ENCODE assay signal across 8 mouse cellular contexts in the genomic region with DNA sequence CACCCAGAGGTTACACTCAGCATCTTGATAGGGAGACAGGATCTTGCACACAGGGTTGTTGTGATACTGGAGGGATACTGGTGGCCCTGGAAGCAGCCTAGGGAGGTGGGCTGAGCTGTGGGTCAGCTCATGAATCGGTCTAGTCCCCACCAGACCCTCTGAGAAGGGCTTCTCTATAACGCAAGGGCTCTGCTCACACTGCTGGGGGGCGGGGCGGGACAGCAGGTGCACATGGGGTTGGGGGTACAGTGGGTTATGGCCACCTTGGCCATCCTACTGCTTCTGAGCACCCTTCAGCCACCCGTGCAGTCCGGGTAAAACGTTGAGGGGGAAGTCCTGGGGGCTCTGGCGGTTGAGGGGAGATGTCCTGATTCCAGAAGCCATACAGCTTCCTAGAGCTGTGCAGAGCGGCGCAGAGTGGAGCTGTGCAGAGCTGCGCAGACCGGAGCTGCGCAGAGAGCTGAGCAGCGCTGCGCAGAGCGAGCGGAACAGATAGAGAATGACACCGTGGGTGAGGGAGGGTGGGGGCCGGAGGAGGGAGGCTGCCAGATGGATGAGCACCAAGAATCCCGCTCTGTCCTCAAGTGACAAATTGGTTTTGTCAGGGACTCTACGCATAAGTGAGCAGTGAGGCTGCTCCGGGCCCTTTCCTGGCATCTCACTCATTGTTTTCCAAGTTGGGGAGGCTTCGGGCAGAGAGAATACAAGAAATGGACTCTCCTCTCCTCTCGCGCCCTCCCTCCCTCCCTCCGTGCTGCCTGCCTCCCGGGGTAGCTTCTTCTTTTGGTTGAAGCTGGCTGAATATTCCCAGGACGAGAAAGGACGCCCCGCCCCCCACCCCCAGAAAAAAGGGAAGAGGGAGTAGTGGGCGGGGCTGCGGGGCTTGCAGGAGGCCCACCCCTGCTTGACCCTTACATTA. TPM values are rescaled to one million over a fixed set of nuclear protein-coding genes. Genes with fewer than 3 reads are reported as not detected.
A peak's percentile ranks its signal among the peaks of the same experiment; 100 is the strongest.
DNase-seq lines count a peak whose midpoint lies in the region; ATAC-seq lines count a peak whose summit lies in the region.
"Had no signal": no experiment of that assay in that cellular context is flagged by ENCODE, and none has a peak within 500 bp of the region (broad histone marks: within the 10 kb centered on the region; RNA-seq: fewer than 3 reads in every experiment).

No protein-coding gene starts in this region.

- no peaks in the 10 kb centered on the region for H3K36me3 ChIP-seq in forebrain, embryonic 15.5 days

- H3K9ac ChIP-seq in forebrain, embryonic 15.5 days (replicated peaks) = peak overlapping the region; percentile 52

- H3K27ac ChIP-seq in forebrain, embryonic 15.5 days (replicated peaks) = peak overlapping the region; percentile 93

- 4% methylated on average over 29 of the region's 32 CpGs for WGBS in forebrain, embryonic 15.5 days

- H3K4me2 ChIP-seq in forebrain, embryonic 15.5 days (replicated peaks) = peak overlapping the region; percentile 69

- peak; percentile 95 for ATAC-seq in forebrain, embryonic 15.5 days (replicated peaks)

- peaks cover 66% of the 10 kb centered on the region for H3K4me1 ChIP-seq in forebrain, embryonic 15.5 days

- DNase-seq in T-cell, adult 2 months (ENCODE audit: low spot score) = peak; percentile 38
- DNase-seq in cerebellum, adult 11 months = peak; percentile 74
- peak; percentile 57 for DNase-seq in induced T-regulatory cell, adult 2 months (ENCODE audit: low read depth)
- DNase-seq in left cerebral cortex, adult 9 months (ENCODE audit: low spot score in 2 of 2) = peak; percentile 70 to 72
- DNase-seq in lung, postnatal 4 days = peak; percentile 78 to 88
- peak; percentile 87 to 90 for DNase-seq in right cerebral cortex, postnatal 10 days (ENCODE audit: low spot score in 2 of 2)

- peak overlapping the region; percentile 41 for H3K4me3 ChIP-seq in forebrain, embryonic 15.5 days

- no peaks in the 10 kb centered on the region for H3K9me3 ChIP-seq in forebrain, embryonic 15.5 days

- no peaks in the 10 kb centered on the region for H3K27me3 ChIP-seq in forebrain, embryonic 15.5 days

RNA-seq across cellular contexts. Expression of gene Mxra7, which starts 16.6 kb away (rescaled TPM):
- 7.6 and 10.7 TPM in 2 replicates for polyA plus RNA-seq in forebrain, embryonic 15.5 days (2015; fragmentation: Nextera tagmentation; extraction: Ambion mirVana)

RNA-seq across cellular contexts. Expression of gene Mettl23, which starts 31.8 kb away (rescaled TPM):
- 81.9 and 87.5 TPM in 2 replicates for polyA plus RNA-seq in forebrain, embryonic 15.5 days (2015; fragmentation: Nextera tagmentation; extraction: Ambion mirVana)

RNA-seq across cellular contexts. Expression of gene Jmjd6, which starts 32.0 kb away (rescaled TPM):
- polyA plus RNA-seq in forebrain, embryonic 15.5 days (2015; fragmentation: Nextera tagmentation; extraction: Ambion mirVana) = 76.7 and 78.5 TPM in 2 replicates

RNA-seq across cellular contexts. Expression of gene St6galnac1, which starts 35.9 kb away (rescaled TPM):
- not detected in 2 replicates for polyA plus RNA-seq in forebrain, embryonic 15.5 days (2015; fragmentation: Nextera tagmentation; extraction: Ambion mirVana)
- polyA plus RNA-seq: large intestine, adult 2 months had no signal

RNA-seq across cellular contexts. Expression of gene Mfsd11, which starts 41.0 kb away (rescaled TPM):
- 49.8 and 54.9 TPM in 2 replicates for polyA plus RNA-seq in forebrain, embryonic 15.5 days (2015; fragmentation: Nextera tagmentation; extraction: Ambion mirVana)

Comparison
In these comparisons a context has a peak if more than half of its experiments do, and no peak if none do; other contexts are left out.
1. Peak in every context shown above with its lines: DNase-seq, ATAC-seq, H3K4me3 ChIP-seq and H3K27ac ChIP-seq.
2. DNase-seq: peak in every context shown above with its lines; median percentile 88 in right cerebral cortex, postnatal 10 days; 83 in lung, postnatal 4 days; 74 in cerebellum, adult 11 months; 71 in left cerebral cortex, adult 9 months; 57 in induced T-regulatory cell, adult 2 months; 38 in T-cell, adult 2 months.